Mouse (Mus musculus): Measurements from ENCODE around the gene Gm10228.
"Not testable (repeated sequence)": the region's sequence is repeated elsewhere in the genome, so short reads cannot be mapped to it uniquely, and the experiment has no call there.

The Gm10228 gene

DNA sequence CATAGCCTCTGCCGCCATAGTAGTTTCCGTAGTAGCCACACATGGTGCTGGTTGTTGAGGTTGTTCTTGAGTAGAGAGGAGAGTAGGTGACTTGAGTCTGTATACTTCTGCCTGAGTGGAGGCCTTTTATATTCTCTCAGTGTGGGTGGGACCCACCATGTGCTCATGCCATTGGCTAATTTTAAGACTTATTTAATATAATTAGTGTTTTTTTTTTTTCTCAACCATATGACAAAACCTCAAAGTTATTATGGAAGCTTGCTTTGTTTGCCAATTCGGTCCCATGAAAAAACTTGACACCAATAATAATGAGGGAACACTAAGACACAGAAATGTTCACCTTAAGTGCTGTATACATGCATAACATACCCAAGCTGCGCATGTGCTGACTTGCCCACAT lies at the start of gene Gm10228:
Gm10228 (minus strand) TSS at position 101 of the 400 bp plus-strand sequence.
- not testable (repeated sequence) for DNase-seq (ENCODE audit: low spot score)

DNA sequence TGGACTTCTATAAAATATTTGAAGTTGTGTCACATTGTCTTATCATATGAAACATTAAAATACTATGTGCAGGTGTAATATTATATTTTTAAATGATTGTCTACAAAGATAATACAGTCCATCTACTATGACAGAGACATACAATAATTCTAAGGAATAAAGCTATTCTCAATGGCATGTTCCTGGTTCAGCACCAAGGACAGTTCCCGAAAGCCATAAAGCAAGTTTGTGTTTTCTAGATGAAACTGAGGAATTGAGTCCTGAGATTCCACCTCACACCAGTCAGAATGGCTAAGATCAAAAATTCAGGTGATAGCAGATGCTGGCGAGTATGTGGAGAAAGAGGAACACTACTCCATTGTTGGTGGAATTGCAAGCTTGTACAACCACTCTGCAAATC lies 29.8 kb upstream of the Gm10228 start:
- DNase-seq (ENCODE audit: low spot score) = not testable (repeated sequence)

DNA sequence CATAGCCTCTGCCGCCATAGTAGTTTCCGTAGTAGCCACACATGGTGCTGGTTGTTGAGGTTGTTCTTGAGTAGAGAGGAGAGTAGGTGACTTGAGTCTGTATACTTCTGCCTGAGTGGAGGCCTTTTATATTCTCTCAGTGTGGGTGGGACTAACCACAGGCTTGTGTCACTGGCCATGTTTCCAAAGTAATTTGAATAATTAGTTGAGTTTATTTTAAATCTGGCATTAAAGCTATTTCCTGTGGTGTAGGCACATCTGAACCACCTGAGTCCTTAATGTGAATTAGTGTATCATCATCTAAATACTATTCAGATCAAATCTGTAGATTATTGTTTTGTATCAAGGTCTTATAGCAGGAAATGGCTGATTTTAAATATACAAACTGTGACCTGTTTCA lies 22.6 kb upstream of the Gm10228 start, which contains the start of gene 1110025L11Rik:
1110025L11Rik (minus strand) TSS at position 101 of the 400 bp plus-strand sequence.
- not testable (repeated sequence) for DNase-seq (ENCODE audit: low spot score)

DNA sequence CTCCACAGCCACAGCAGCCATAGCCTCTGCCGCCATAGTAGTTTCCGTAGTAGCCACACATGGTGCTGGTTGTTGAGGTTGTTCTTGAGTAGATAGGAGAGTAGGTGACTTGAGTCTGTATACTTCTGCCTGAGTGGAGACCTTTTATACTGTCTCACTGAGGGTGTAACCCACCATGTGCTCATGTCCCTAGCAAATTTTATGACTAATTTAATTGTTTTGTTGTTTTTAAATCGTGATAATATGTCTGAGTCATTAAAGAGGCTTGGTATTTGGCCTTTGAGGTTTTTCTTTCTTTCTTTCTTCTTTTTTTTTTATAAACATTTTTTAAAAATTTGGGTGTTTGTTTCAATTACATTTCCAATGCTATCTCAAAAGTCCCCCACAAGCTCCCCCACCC lies 6.5 kb upstream of the Gm10228 start, which contains the start of gene Krtap6-5:
Krtap6-5 (minus strand) TSS at position 101 of the 400 bp plus-strand sequence.
- no peak for DNase-seq (ENCODE audit: low spot score)

DNA sequence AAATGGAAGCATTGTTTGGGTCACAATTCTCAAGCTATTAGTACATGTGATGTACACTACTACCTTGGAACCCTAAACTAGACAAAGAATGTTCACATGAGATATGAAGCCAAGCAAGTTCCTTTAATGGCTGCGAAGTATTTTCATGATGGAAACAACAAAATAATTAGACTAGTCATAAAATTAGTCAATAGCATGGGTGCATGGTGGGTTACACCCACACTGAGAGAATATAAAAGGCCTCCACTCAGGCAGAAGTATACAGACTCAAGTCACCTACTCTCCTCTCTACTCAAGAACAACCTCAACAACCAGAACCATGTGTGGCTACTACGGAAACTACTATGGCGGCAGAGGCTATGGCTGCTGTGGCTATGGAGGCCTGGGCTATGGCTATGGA lies 9.9 kb downstream of the Gm10228 start, which contains the start of gene Krtap6-1:
Krtap6-1 (plus strand) TSS at position 301 of the 400 bp plus-strand sequence.
- not testable (repeated sequence) for DNase-seq (ENCODE audit: low spot score)

DNA sequence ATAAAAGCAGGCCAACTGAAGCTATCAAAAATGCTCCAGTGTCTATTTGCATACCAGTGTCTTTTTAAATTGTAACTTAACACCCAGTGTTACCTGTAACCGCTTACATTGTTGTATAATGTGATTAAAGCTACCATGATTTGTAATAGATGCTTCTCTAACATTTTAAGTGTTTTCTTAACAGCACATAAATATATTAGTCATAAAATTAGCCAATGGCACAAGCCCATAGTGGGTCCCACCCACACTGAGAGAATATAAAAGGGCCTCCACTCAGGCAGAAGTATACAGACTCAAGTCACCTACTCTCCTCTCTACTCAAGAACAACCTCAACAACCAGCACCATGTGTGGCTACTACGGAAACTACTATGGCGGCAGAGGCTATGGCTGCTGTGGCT lies 26.3 kb downstream of the Gm10228 start, which contains the start of gene Gm10229:
Gm10229 (plus strand) TSS at position 301 of the 400 bp plus-strand sequence.
- not testable (repeated sequence) for DNase-seq (ENCODE audit: low spot score)

DNA sequence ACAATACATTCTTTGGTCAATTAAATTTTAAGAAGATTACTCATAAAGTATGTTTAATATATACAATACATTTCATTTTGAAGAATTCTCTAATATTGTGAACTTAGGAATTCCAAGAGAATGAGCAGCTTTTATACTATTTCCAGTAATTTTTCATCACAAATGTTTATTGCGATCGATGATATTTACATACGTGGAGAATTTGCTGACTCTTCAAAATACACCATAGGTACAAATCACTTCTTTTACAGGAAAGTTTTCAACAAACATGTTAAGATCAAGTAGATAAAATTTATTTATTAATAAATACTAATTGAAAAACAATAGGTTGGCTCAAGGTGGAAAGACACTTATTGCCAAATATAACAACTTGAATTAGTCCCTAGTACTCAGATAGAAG lies 27.3 kb downstream of the Gm10228 start:
- DNase-seq (ENCODE audit: low spot score) = no peak

DNA sequence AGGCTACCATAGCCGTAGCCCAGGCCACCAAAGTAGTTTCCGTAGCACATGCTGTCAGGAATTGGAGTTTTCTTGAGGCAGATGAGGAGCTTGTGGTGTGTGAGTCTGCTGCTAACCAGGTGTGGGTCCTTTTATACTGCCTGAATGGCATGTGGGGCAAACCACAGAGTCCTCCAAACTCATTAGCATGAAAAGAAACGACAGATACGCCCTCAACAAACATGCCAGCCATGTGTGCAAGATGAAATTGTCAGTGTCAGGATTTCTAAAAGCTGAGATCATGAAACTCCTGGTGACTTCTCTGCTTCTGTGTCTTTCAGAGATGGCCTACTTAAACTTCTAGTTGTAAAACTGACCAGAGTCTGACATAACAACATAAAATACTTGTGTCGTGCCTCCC lies 30.6 kb downstream of the Gm10228 start, which contains the start of gene Krtap22-2:
Krtap22-2 (minus strand) TSS at position 101 of the 400 bp plus-strand sequence.
- no peak for DNase-seq (ENCODE audit: low spot score)

Data from ovary, postnatal 14 days (tissue).